Mouse (Mus musculus) ES-Bruce4 (cell line): ENCODE data around the gene 4930404H24Rik. TPM values are rescaled to one million over a fixed set of nuclear protein-coding genes. Genes with fewer than 3 reads are reported as not detected.
A peak's percentile ranks its signal among the peaks of the same experiment; 100 is the strongest.

Experiments used
- H3K27ac ChIP-seq: 2 replicates; pipeline ENCODE4 v1.5.1; 2012; ENCODE audit warnings: low read length, inconsistent platforms; ENCODE audit not compliant: insufficient read depth
- H3K27me3 ChIP-seq: 2 replicates; pipeline ENCODE4 v1.6.1; 2012; ENCODE audit warnings: mild to moderate bottlenecking, low read length, inconsistent platforms; ENCODE audit not compliant: control insufficient read depth, poor library complexity, insufficient read depth, severe bottlenecking
- H3K36me3 ChIP-seq: 2 replicates; pipeline ENCODE4 v1.6.1; 2012; ENCODE audit warnings: inconsistent platforms, mild to moderate bottlenecking, low read length, moderate library complexity; ENCODE audit not compliant: control insufficient read depth, poor library complexity, insufficient read depth, severe bottlenecking
- H3K4me1 ChIP-seq: one replicate; pipeline ENCODE4 v1.8.1; 2011; ENCODE audit warnings: low read length; ENCODE audit not compliant: control insufficient read depth, insufficient read depth
- H3K4me3 ChIP-seq: 2 replicates; pipeline ENCODE4 v1.5.1; 2011; ENCODE audit warnings: low read depth, mild to moderate bottlenecking, low read length
- H3K9ac ChIP-seq: 2 replicates; pipeline ENCODE4 v1.6.1; 2012; ENCODE audit warnings: low read depth, mild to moderate bottlenecking, inconsistent platforms; ENCODE audit not compliant: poor library complexity, severe bottlenecking
- H3K9me3 ChIP-seq: replicated peaks from 2 replicates; pipeline ENCODE4 v1.6.1; 2012; ENCODE audit warnings: mild to moderate bottlenecking, low read length, inconsistent platforms; ENCODE audit not compliant: control insufficient read depth, poor library complexity, insufficient read depth, severe bottlenecking
- CTCF ChIP-seq: IDR thresholded peaks from one replicate; pipeline ENCODE4 v1.8.1; 2011; ENCODE audit warnings: low read depth, low read length
- EP300 ChIP-seq: IDR thresholded peaks from 2 replicates; pipeline ENCODE4 v1.6.1; 2011; ENCODE audit warnings: low read depth, low read length; ENCODE audit not compliant: insufficient read depth
- POLR2A ChIP-seq: IDR thresholded peaks from one replicate; pipeline ENCODE4 v1.8.1; 2011; ENCODE audit warnings: low read length; ENCODE audit not compliant: insufficient read depth
- polyA plus RNA-seq: library from polyadenylated mRNA; stranded (reverse); fragments of >200 nt; gene quantifications from 2 replicates; pipeline ENCODE4 v1.2.4, GENCODE M21; 2011; ENCODE audit warnings: low read depth; ENCODE audit not compliant: missing spikeins, insufficient read depth, insufficient read length

The 4930404H24Rik gene
- polyA plus RNA-seq, 1 experiment: not detected

DNA sequence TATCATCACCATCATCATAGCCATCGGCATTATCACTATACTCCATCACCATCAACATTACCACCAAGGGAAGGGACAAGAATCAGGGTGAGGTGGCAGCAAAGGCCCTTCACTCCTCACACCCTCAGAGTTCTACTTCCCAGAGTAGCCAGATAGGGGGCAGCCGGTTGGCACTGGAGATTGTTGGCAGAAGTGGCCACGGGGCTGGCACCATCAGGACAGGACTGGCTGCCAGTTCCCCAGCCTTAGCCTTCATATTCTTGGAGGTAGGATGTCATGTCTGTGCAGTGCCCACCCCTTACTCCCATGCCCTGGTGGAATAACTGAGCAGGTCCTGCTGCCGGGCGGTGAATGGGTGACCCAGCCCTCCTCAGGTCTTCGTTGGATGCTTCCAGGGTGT is 23.0 kb downstream of the 4930404H24Rik start:
- no peaks in the 10 kb centered on the region for H3K4me1 ChIP-seq
- H3K4me3 ChIP-seq: no peak overlapping the region
- H3K9me3 ChIP-seq: no peaks in the 10 kb centered on the region
- H3K9ac ChIP-seq: no peak overlapping the region
- TF ChIP-seq CTCF (no peak), EP300 (no peak), POLR2A (no peak)
- H3K36me3 ChIP-seq: no peaks in the 10 kb centered on the region
- H3K27me3 ChIP-seq: no peaks in the 10 kb centered on the region
- no peak overlapping the region for H3K27ac ChIP-seq

DNA sequence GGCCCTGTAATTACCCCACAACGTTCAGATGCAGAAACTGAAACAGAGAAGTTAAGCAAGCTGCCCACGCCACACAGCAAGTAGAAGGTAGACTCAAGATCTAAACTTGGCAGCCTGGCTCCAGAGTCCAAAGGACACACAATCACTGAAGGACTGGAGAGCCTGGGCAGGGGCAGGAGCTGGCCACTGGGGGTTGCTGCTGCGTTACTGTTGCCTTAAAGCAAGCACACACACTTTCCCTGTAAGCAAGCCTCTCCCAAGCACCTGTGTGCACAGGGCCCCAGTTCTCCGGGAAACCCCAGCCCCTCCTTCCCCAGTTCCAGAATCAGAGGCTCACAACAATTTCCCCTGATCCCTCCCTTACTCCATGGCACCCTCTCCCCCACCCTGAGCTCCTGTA is 24.4 kb downstream of the 4930404H24Rik start:
- H3K4me1 ChIP-seq: peaks cover 3% of the 10 kb centered on the region
- H3K9ac ChIP-seq: no peak overlapping the region
- H3K4me3 ChIP-seq: no peak overlapping the region
- no peaks in the 10 kb centered on the region for H3K9me3 ChIP-seq
- no peaks in the 10 kb centered on the region for H3K27me3 ChIP-seq
- no peak overlapping the region for H3K27ac ChIP-seq
- TF ChIP-seq CTCF (peak; percentile 32), POLR2A (no peak), EP300 (no peak)
- no peaks in the 10 kb centered on the region for H3K36me3 ChIP-seq

DNA sequence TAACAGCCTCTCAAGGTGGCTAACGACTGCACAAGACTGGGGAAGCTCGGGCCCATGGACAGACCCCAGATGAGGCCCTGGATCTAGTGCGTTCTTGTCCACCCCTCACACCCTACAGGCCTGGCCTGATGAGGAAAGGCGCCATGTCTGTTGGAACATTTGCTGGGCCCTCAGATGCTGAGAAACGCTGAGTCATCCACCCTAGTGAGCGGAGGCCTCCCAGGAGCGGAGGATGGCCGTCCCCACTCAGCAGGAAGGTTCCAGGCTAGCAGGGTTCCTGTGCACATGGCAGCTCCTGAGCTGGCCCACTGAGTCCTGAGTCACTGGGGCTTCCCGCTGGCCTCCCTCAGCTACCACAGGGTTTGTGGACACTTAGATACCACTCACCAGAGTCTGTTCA is 27.5 kb downstream of the 4930404H24Rik start:
- Histone ChIP-seq H3K9ac (peak overlapping the region; percentile 51), H3K36me3 (no peaks in the 10 kb centered on the region), H3K27me3 (no peaks in the 10 kb centered on the region), H3K27ac (no peak overlapping the region), H3K4me3 (peak overlapping the region; percentile 53), H3K4me1 (peaks cover 8% of the 10 kb centered on the region), H3K9me3 (no peaks in the 10 kb centered on the region)
- TF ChIP-seq CTCF (no peak), EP300 (peak; percentile 76; the same call in 1 of the 2 replicates)

DNA sequence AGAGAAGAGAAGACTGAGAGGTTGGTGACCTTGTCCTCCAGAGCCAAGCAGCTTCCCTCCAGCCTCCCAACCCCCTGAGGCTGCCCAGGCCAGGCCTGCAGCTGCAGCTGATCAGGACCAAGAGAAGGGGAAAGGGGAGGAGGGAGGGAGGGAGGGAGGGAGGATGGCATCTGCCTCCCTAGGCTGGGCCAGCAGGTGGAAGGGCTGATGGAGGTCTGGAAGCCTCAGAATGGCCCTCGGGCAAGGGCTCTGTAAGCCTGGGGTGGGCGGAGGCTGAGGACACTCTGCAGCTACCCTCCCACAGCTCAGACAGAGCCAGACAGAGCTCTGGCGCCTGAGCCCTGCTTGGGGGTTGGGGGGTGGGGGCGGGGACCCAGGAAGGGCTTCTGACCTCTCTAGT is 29.7 kb downstream of the 4930404H24Rik start:
- Histone ChIP-seq H3K9ac (no peak overlapping the region), H3K27me3 (no peaks in the 10 kb centered on the region), H3K9me3 (no peaks in the 10 kb centered on the region), H3K27ac (no peak overlapping the region), H3K4me3 (no peak overlapping the region), H3K36me3 (no peaks in the 10 kb centered on the region), H3K4me1 (peaks cover 18% of the 10 kb centered on the region)
- TF ChIP-seq EP300: 0 out of 2 replicates have a peak, but pooled peaks have one; percentile 38
- no peak for TF ChIP-seq POLR2A
- TF ChIP-seq CTCF: no peak

GRCm38 (mm10) chr2:153523143-153523542 is 30.6 kb downstream of the 4930404H24Rik start:
- H3K27me3 ChIP-seq: 0 out of 2 replicates have a peak, but pooled peaks cover 3% of the 10 kb centered on the region
- TF ChIP-seq CTCF (no peak), EP300 (0 out of 2 replicates have a peak, but pooled peaks have one; percentile 63), POLR2A (no peak)
- no peak overlapping the region for H3K27ac ChIP-seq

DNA sequence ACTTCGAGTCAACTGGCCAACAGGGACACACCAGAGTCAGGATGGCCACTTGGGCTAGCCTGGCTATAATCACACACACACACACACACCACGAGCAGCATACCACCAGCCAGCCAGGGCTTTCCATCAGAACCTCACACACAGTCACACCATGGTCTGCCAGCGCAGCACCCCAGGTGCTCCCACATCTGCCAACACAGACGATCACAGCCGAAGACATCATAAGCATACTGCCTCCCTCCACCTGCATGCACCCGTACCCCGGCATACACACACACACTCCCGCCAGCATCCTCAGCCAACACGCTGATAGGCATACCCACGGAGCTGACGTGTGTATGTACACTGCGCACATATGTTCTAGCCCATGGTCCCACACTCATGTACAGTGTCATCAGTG is 31.1 kb downstream of the 4930404H24Rik start:
- Histone ChIP-seq H3K4me1 (peaks cover 20% of the 10 kb centered on the region), H3K27me3 (peaks cover 8% of the 10 kb centered on the region)
- TF ChIP-seq POLR2A: no peak
- TF ChIP-seq EP300: no peak
- no peak for TF ChIP-seq CTCF

More at GRCm38 (mm10) chr2:153523143-153523542, 30.6 kb downstream of the 4930404H24Rik start:
- H3K9me3 ChIP-seq: no peaks in the 10 kb centered on the region
- no peaks in the 10 kb centered on the region for H3K36me3 ChIP-seq
- no peak overlapping the region for H3K9ac ChIP-seq
- H3K4me1 ChIP-seq: peaks cover 20% of the 10 kb centered on the region
- no peak overlapping the region for H3K4me3 ChIP-seq

More for the DNA sequence above, 31.1 kb downstream of the 4930404H24Rik start:
- Histone ChIP-seq H3K36me3 (no peaks in the 10 kb centered on the region), H3K4me3 (no peak overlapping the region), H3K27ac (no peak overlapping the region), H3K9me3 (no peaks in the 10 kb centered on the region), H3K9ac (no peak overlapping the region)
